Mouse (Mus musculus) thymus, postnatal 10 days (tissue): ENCODE measurements around the gene Zeb2.

Experiments used
- DNase-seq, 2 experiments: peaks; one replicate each; pipeline ENCODE4 v3.0.0; 2021; ENCODE audit warnings: low spot score in 2 of 2

Gene Zeb2

GRCm38 (mm10) chr2:45062136-45062535 is 55.1 kb downstream of the Zeb2 start:
- DNase-seq: no peak

GRCm38 (mm10) chr2:45060768-45061167 is 56.4 kb downstream of the Zeb2 start:
- DNase-seq: no peak

GRCm38 (mm10) chr2:45060202-45060601 is 57.0 kb downstream of the Zeb2 start:
- no peak for DNase-seq

- no peak for DNase-seq
These were observed 57.6 kb downstream of the Zeb2 start for GRCm38 (mm10) chr2:45059599-45059998.

GRCm38 (mm10) chr2:45059010-45059409 is 58.2 kb downstream of the Zeb2 start:
- DNase-seq: no peak

GRCm38 (mm10) chr2:45058183-45058582 is 59.0 kb downstream of the Zeb2 start:
- no peak for DNase-seq

GRCm38 (mm10) chr2:45056856-45057562 is 60.2 kb downstream of the Zeb2 start:
- no peak for DNase-seq

- DNase-seq: no peak
These were observed 61.3 kb downstream of the Zeb2 start for GRCm38 (mm10) chr2:45055926-45056325.

GRCm38 (mm10) chr2:45055034-45055615 is 62.1 kb downstream of the Zeb2 start:
- DNase-seq: no peak

GRCm38 (mm10) chr2:45054070-45055025 is 62.8 kb downstream of the Zeb2 start:
- no peak for DNase-seq

- DNase-seq: no peak
These were observed 64.6 kb downstream of the Zeb2 start for GRCm38 (mm10) chr2:45052587-45052986.

GRCm38 (mm10) chr2:45051321-45051720 is 65.9 kb downstream of the Zeb2 start:
- no peak for DNase-seq

- DNase-seq: no peak
These were observed 67.3 kb downstream of the Zeb2 start for GRCm38 (mm10) chr2:45049923-45050322.

GRCm38 (mm10) chr2:45049279-45049678 is 67.9 kb downstream of the Zeb2 start:
- no peak for DNase-seq

GRCm38 (mm10) chr2:45040706-45041312 is 76.4 kb downstream of the Zeb2 start:
- DNase-seq: no peak

GRCm38 (mm10) chr2:45039503-45039902 is 77.7 kb downstream of the Zeb2 start:
- no peak for DNase-seq

GRCm38 (mm10) chr2:45028091-45028638 is 89.0 kb downstream of the Zeb2 start:
- DNase-seq: no peak

- no peak for DNase-seq
These were observed 99.9 kb downstream of the Zeb2 start for GRCm38 (mm10) chr2:45017186-45017800.

GRCm38 (mm10) chr2:45013325-45013724 is 103.9 kb downstream of the Zeb2 start:
- no peak for DNase-seq

GRCm38 (mm10) chr2:45012676-45013075 is 104.5 kb downstream of the Zeb2 start:
- no peak for DNase-seq

GRCm38 (mm10) chr2:45010701-45011100 is 106.5 kb downstream of the Zeb2 start:
- DNase-seq: no peak
